Mouse (Mus musculus): ENCODE data around the gene Ifitm6.

The Ifitm6 gene

DNA sequence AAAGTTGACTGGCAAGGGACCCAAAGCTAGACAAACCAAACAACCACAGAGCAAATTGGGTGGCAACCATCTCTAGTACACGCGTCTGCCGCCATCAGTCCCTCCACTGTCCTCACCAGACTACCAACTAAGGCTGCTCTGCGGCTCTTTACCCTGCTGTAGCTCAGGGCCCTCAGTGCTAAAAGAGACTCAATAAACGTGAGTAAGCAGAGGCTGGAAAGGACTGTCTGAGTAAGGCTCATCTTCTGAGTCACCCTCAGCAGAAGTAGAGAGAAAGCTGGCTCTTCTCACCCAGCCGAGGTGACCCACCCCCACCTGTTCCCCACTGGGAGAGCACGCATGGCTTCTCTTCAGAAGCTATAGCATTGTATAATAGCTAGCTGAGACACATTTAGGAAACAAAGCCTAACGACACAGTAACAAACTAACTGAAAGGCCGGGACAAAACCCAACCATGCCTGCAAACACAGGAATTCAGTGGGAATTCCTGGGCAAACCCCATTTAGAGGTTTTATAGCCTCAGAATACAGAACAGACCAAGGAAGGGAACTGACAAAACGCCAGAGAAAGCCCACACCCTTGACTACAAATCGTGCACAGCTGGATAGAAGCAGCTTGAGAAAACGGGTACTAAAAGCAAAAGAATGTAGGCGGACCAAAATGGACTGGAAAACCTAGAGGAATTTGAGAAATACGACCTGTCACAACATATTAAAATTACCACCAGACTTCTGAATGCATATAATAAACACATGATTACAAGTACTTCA is 44.1 kb downstream of the Ifitm6 start:
- intact Hi-C loops (cut with DNase I) = loop anchor here (5.0 kb wide), 1 partner anchor 34 kb away; no protein-coding TSS in a partner anchor

DNA sequence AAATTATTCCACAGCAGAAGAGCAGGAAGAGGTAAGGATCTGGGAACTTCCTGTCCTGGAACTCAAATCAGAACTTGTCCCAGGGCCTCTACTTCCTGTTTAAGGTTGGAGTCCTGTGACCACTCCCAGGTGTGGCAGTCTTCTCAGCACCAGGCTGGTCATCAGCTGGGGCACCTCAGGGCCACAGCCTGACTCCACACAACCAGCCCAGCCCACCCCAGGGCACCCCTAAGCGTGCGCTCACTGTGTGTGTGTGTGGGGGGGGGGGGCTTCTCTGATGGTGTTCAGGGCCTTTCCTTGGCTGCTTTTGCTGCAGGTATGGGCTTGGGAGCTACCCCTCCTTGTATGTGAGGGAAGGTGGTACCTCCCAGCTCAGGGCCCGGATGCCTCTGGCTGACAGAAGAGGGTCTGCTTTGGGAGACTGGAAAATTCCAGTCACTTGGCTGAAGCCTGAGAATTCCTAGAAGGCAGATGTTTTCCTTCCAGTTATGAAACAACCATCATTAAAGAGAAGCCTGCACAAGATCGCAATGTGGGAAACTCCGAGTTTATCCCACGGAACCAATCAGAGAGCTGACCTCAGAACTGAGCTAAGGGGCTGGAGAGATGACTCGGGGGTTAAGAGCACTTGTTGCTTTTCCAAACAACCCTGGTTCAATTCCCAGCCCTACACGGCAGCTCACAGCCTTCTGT is 46.1 kb downstream of the Ifitm6 start:
- intact Hi-C loops (cut with DNase I) = loop anchor here (5.0 kb wide), 1 partner anchor 36 kb away; no protein-coding TSS in a partner anchor

DNA sequence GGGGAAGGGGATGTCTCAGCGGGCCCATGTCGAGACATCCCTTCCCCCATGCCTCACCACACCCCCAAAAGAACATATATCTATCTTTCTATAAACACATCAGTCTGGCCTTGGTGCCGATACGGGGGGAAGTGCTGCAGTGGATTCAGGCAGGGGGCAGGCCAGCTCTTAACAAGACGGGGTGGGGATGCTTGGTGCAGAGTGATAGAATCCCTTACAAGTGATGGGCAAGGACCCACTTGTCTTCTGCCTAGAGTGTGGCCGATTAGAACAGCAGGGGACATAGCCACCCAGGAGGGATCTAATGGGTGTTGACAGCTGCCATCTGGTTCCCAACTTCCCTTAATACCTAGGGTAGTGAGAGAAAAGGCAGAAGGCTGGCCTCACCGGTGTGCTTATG is 46.8 kb downstream of the Ifitm6 start:
- intact Hi-C loops (cut with DNase I) = loop anchor here (5.0 kb wide), 1 partner anchor 36 kb away; no protein-coding TSS in a partner anchor

DNA sequence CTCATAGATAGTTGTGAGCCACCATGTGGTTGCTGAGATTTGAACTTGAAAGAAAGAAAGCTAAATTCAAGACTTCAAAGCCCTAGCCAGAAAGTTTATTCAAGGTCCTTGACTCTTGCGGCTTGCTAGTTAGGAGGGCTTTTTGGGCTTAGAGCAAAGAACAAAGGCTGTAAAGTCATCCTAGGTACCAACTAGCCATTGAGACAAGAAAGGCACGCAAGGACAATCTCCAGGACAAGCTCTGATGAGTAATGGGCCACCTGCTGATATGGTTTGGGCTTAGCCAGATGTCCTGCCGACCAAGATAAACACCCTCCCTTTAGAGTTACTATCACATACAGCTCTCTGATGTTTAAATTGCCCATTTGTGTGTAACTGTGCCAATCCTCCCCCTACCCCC is 49.0 kb downstream of the Ifitm6 start:
- intact Hi-C loops (cut with DNase I) = loop anchor here (10.0 kb wide), 1 partner anchor 124 kb away; the partner anchor contains the start of genes Odf3 and Scgb1c1

DNA sequence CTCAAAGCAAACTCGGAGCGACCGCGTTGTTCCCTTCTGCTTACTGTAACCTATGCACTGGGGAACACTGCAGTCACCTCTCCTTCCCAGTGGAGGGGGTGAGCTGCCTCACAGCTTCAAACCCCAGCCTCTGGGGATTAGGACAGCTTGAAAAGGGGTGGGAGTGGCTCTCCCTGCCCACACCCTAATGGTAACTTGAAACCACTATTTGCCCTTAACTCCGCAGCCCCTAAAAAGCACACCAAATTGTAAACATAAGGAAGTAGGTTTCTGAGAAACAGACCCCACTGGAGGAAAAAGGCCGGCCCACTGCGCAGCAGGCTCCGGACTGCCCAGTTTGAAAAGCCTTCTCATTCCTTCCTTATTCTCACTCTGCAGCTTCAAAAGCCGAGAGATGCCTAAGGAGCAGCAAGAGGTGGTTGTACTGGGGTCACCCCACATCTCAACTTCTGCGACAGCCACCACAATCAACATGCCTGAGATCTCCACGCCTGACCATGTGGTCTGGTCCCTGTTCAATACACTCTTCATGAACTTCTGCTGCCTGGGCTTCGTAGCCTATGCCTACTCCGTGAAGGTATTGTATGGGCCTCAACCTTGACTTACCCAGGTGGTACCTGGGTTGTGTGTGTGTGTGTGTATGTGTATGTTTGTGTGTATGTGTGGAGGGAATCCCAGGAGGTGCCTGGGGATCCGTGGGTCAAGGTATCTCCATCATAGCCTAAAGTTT is 49.7 kb downstream of the Ifitm6 start:
- intact Hi-C loops (cut with DNase I) = loop anchor here (10.0 kb wide), 1 partner anchor 123 kb away; the partner anchor contains the start of genes Odf3 and Scgb1c1

DNA sequence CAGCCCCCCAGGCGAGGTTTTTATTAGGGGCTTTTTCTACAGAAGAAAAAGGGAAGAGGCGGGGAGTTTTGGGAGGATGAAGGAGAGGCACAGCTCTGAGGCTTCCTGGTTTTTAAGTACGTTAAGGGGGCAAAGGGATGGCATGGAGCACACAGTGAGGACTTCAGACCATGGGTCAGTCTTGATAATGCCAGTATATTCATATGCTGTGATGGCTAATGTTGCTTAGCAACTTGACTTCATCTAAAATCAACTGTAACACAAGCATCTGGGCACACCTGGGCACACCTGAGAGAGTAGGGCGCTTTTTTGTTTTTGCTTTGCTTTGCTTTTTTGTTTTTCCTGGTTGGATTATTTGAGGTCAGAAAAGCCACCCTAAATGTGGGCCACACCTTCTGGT is 50.8 kb downstream of the Ifitm6 start, which contains the start of gene Ifitm1:
Ifitm1 (plus strand) TSS at position 301 of the 400 bp plus-strand sequence.
- intact Hi-C loops (cut with DNase I) = loop anchor here (10.0 kb wide), 1 partner anchor 122 kb away; the partner anchor contains the start of genes Odf3 and Scgb1c1
